Mouse (Mus musculus): Measurements from ENCODE around the gene Slc7a6.

Gene Slc7a6

DNA sequence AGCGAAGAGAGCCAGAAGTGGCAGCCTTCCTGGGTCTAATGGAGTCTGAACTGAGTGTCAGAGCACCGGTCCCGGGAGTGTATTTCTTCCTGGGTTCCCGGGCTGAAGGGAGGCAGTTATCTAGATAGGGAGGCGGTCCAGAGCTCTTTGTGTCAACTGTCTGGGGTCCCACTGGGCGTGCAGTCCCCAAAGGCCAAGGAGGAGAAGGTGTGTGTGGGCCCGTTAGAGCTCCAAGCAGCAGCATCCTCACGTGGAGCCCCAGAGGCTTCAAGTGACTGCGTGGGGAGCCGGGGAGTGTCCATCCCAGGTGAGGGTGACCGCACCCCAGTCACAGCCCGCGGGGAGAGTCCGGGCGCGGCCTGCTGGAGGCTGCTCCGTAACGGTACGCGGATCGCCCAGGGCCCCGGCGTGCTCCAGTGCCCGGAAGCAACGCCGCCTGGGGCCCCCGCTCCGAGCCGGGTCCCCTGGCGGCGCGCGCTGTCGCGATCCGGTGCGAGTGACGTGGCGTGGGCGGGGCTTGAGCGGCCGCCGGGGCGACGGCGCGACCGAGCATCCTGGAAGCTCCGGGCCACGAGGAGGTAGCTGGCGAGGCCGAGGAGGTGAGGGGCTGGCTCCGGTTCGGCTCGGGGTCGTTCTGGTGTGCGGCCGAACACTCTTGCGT lies at the start of gene Slc7a6:
Slc7a6 (plus strand) TSS at position 502 of the 661 bp plus-strand sequence.
- DNase-seq, result peak; percentile 50 to 68

DNA sequence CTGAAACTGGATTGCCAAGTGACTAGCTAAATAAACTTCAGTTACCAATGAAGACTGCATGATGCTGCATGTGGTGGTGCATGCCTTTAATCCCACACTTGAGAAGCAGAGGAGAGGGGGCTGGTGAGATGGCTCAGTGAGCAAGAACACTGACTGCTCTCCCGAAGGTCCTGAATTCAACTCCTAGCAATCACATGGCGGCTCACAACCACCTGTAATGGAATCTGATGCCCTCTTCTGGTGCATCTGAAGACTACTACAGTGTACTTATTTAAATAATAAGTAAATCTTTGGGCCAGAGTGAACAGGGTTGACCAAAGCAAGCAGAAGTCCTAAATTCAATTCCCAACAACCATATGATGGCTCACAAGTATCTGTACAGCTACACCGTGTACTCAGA lies 45.2 kb upstream of the Slc7a6 start:
- no peak for DNase-seq

DNA sequence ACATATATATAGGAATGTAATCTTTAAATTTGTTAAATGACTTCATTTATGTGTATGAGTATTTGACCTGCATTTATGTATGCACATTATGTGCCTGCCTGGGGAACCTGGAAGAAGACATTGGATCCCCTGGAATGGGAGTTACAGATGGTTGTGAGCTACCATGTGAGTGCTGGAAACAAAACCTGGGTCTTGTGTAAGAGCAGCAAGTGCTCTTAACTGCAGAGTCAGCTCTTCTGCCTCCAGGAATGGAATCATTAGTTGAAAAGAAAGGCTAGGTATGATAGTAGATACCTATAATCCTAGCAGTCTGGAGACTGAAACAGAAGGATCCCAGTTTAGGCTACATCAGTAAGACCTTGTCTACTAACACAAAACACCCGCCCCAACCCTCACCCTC lies 42.6 kb upstream of the Slc7a6 start:
- no peak for DNase-seq

DNA sequence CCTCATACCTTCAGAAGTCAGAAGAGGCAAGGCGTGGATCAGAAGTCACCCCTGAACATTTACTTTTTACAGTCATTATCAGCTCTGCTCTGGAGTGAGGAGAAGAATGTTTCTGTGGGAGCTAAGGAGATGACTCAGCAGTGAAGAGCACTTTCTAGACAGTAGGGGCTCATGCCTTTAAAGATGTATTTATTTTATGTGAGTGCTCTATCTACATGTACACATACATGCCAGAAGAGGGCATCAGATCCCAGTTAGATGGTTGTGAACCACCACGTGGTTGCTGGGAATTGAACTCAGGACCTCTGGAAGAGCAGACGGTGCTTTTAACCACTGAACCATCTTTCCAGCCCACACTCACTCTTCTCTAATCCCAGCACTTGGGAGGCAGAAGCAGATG lies 41.6 kb upstream of the Slc7a6 start:
- DNase-seq, result no peak

DNA sequence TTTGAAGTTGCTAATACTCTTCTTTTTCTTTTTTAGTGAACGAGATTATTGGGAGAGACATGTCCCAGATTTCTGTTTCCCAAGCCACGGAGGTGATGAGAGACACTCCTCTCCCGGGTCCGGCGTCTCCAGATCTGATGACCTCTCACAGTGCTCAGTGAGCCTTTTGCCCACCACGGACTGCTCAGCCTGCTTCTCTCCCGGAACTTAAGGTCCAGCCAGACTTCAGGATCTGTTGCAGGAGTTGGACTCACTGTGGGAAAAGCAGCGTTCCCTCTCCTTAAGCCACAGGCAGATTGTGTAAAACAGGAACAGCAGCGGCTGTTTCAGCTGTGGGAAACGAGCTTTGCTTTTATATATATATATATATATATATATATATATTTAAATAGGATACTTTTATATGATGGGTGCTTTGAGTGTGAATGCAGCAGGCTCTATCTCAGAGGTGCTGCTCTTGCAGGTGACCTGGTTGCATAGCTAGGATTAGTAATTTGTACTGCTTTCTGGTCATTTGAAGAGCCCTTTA lies 40.7 kb upstream of the Slc7a6 start:
- no peak for DNase-seq

DNA sequence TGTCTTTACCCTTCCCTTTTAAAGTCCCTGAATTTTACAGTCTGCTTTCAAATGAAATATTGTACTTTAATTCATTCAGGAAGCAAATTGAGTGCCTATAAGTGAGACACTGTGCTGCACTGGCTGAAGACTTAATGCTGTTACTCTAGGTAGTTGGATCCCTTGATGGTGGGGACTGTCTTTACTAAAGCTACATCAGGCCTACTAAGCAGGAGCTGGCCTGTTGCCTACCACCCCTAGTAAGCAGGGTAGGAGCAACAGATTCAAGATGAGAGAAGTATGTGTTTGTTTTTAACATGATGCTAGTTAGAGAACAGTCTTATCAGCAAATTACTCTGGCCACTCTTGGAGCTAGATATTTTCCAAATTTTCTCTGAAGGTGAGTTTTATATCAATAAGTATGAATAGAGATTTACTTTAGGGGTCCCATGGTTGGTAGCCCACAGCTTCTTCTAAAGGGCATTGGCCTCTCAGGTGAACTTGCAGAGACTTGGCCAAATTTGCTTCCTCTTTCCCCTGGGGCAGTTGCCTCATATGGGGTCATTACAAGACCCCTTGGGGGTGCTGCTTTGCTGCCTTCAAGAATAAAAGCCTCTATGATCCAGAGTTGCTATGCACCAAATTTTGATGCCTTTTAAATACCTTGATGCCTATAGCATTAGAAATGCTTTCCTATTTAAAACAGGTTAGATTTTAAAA lies 39.3 kb upstream of the Slc7a6 start:
- no peak for DNase-seq

DNA sequence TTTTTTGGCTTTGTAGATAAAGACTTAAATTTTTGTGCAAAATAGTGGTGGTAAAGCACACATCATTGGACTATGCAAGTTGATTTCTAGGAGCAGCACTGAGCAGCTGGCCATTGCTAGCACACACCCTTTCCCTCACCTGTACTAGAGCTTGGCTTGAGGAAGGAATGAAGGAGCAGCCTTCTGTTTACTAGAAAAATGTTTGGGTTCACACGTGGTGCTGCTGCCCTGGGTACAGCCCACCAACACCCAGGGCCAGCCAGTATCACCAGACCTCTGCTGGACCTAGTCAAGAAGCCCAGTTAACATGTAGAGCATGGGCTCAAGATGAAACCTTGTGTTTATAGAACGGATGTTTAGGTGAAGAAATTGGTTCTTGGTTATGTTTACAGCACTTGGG lies 38.7 kb upstream of the Slc7a6 start:
- no peak for DNase-seq

DNA sequence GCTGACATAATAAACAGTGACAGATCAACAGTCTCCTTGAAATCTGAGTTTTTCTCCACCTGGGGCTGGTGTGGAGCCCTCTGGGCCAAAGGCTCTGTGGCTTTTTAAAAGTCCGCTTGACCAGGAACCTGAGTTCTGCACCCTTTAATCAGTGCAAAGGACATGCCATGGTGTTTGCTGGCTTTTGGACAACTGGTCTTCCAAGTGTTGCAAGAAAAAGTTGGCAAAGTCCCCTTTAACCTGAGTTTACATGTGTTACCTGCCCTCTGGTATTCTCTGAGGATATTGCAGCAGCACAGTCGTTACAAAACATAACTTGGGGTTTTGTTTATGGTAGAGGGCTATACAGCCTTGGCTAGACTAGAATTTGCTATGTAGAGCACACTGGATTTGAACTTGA lies 38.2 kb upstream of the Slc7a6 start:
- DNase-seq, result peak in 1 of 2 experiments; percentile 40

DNA sequence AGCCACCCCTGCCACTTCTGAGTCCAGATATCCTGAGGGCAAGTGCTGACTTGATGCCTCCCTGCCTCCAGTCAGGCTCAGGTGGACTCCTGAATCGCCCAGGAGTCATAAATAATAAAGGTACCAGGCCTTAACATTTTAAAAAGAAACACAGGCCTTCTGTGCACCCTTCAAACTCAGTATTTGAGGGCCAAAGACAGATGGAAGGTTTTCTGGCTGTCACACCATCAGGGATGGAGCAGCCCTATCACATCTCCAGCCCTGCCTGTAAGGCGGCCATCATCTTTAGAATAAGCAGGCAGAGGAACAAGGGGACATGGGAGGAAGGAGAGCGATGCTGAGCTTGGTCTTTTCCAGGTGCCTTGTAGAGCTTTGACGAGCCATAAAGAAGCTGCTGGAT lies 37.6 kb upstream of the Slc7a6 start:
- no peak for DNase-seq

DNA sequence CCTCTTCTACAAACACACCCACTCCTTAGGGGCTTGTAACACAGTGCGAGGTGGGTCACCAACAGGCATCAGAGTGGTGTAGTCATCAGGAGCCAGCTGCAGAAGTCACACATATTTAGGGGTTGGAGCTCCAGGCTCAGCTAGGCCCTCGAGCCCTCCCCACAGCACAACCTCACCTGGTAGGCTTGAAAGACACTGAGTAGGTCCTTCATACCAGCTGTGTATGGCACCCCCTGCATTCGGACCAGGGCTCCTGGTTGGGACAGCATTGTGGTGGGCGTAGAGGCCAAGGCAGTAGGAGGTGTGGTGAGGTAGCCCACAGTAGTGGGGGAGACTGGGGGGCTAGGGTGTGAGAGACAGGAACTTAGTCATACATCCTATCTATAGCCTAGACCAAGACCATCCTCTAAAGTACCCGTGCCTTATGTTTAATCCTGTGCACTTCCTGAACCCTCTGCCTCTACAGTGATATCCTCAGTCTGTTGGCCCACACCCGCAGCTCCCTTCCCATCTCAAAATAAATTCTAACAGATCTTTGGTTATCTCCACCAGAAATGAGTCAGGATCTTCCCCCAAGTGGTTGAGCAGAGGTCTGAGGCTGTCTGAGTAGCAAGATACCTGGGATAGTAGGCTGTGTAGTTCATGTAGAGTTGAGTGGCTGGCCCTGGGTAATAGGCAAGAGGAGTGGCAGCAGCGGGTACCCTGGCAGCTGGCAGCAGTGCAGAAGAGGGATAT lies 37.0 kb upstream of the Slc7a6 start:
- no peak for DNase-seq

DNA sequence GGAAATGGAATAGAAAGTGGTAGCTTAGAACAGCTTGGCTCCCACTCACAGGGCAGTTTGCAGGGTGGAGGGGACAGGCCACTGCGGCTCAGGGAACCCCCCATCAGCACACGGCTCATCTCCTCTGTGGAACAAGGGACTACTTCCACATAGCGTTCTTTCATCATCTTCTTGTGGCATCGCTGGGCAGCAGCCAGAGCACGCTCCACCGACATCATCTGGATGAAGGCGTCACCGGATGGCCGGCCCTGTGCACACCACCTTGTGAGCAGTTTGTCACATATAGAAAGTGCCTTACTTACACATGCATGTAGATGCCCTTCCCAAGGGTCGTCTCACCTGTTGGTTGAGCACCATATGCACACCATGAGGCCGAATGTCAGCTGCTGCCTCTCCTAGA lies 36.3 kb upstream of the Slc7a6 start:
- DNase-seq, result no peak

DNA sequence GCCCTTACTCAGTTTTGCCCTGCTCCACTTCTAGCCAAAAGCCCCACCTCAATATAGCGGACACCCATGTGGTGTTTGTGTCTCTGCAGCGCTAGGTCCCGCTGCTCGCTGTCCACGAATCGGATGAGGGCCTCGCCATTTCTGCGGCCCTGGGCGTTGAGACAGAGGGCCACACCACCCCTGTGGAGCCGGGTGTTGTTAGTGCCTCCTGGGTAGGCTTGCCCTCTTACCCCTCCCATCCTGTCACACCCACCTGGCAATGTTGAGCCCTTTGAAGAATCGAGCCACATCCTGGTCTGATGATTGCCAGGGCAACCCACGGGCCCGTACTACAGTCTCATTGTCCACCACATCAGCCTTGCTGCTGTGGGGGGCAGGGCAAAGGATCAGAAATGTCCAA lies 35.1 kb upstream of the Slc7a6 start:
- no peak for DNase-seq

DNA sequence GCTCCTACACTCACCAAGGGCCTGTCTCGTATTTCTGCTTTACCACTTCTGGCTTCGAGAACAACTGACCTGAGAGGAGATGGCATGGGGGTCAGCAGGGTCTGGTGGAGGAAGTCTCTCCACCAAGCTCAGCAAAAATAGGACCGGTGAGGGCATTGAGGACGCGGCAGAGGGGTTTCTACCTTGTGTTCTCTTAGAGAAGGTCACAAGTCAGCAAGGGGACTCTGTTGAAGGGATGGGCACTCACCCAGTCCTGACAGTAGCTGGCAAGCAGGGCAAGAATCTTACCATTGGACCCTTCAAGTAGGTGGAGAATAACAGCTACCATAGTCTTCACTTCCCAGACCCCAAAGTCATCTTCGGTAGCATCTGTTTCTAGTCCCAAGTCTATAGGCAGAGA lies 34.7 kb upstream of the Slc7a6 start:
- DNase-seq, result no peak

DNA sequence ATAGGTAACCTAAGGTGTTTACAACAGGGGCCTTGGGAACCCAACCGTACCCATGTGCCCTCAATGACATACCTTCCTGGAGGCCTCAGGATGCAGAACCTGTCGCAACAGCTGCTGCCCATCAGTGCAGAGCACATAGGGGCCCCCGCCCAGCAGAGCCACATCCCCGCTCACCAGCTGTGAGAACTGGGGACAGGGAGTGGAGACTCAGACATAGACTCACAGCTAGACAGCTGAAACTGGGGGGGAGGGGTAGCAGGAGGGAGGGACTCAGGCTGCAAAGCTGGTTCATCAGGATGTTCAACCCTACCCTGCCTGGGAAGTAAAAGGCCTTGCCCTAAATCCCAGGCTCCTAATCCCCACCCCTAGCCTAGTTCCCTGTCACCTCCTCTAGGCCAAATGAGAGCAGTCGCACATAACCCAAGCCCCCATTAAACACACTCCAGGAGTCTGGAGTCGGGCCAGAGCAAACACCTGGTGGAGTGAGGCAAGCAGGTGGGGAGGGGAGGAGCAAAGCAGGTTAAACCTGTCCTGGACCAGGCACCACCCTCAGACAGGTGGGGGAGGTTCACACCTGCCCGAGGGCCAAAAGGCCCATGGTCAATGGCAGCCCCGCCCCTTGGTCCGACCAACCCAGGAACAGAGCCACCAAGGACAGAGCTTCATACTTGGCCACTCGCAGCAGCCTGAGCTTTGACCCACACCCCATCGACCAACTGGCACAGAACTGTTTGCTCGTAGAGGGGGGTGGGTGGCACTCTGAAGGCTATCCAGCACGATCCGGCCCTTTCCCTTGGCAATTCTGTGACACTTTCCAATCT lies 33.7 kb upstream of the Slc7a6 start:
- DNase-seq, result peak; percentile 96 to 98

DNA sequence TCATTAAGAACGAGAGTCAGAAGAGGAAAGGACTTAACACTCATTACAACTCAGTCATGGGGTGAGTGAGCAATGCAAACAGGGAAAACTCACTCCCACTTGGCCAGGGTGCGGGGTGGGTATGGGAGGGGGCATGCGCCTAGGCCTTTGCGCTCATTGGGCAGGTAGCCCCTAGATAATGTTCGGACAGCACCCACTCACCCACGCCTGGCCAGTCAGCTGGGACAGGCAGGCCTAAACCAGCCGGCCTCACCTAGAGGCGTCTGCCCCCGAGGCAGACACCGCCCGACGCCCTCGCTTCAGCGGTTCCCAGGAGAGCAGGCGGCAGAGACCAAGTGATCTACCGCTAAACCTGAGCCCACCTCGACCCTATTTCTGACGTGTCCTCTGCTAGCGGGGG lies 33.0 kb upstream of the Slc7a6 start:
- DNase-seq, result peak in 1 of 2 experiments; percentile 51

DNA sequence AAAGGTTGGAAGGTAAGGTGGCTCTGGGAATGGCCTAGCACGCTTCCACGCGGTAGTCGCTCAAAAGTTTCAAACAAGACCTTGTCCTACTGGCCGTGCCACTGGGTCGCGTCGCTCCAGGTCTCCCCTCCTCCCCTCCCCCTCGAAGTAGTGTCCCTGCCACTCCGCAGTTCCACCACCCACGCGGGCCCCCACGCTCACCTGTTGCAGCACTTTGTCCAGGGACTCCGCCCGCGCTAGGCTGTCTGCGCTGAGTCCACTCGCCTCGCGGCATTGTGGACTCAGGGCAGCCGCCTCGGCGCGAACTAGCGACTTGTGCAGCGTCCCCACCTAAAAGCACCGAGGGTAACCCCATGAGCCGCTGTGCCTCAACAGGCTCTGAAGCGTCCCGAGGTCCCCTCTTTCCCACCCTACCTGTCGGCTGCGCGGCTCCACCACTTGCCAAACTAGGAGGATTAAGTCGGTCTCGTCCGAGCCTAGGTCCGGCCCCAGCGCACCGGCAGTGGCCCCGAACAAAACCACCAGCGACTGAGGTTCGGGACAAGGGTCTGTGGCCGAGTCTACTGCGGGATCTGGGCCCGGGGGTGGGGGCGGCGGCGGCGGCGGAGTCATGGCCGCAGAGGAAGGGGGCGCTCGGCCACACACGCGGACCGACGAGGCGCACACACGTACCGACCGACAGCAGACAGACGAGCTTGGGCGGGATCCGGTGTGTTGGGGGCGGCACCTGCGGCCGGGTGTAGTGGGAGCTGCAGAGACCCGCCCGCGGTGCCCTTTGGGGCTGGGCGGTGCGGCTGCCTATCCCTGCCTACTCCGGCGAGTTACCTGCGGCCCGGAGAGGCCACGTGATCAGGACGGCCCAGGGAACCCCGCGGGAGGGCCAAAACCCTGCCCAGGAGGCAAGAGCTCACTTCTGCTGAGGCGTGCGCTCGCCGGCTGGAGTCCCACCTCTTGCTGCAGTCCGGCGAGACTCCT lies 32.2 kb upstream of the Slc7a6 start, which contains the start of gene Esrp2:
Esrp2 (minus strand) TSS at position 819 of the 975 bp plus-strand sequence.
- DNase-seq, result peak; percentile 93 to 96

DNA sequence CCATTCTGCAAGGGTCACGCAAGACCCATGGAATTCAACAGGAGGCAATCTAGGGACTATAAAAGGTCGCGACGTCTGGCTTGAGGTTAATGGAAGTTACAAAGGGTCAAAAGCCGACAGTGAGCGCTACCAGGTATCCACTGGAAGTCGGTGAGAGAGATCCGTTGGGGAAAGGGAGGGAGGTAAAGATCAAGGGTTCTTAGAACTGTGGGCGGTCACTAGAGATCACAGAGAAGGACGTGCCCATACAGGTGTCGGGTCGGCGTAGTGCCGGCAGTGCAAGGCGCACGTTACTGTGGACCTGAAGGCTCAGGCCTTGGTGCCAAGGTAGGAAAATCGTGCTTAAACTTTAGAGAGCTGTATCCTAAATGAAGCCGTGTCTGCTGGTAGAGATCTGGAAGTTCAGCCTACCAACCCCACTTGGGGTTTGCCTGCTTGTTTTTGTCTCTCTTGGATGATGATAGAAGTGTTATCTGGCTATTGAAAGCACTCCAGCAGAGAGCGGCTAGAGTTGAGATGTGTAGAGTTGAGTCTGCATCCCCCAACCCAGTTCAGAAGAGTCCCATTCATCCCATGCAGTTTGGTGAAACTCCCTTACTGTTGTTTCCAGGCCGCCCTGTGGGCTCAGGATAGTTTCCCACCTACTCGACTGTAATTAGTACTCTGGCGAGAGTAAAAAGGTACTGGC lies 31.3 kb upstream of the Slc7a6 start:
- no peak for DNase-seq

DNA sequence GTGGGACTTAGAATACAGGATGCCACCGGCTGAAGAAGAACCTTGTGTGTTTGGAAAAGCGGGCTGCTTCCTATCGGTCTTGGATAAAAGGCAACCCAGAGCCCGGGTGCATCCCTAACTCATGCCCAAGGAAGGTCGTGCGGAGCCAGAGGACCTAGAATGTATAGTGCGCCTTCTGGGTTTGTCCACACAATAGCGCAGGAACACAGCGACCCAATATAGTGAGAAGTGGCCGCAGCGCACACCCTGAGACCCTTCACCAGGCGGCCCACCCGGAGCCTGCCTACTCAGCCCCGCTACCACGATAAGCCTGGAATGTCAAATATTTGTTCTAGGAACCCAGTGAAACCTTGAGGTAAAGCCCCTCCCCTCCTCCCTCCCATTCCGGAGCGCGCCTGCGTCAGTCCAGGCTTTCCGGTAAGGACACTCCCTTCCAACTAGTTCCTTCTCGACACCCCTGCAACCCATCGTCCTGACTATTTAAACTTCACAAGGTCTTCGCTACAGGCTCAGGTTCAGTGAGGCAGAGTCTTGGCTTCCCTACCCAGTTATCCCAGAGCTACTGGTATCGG lies 30.7 kb upstream of the Slc7a6 start:
- DNase-seq, result peak; percentile 80 to 84

DNA sequence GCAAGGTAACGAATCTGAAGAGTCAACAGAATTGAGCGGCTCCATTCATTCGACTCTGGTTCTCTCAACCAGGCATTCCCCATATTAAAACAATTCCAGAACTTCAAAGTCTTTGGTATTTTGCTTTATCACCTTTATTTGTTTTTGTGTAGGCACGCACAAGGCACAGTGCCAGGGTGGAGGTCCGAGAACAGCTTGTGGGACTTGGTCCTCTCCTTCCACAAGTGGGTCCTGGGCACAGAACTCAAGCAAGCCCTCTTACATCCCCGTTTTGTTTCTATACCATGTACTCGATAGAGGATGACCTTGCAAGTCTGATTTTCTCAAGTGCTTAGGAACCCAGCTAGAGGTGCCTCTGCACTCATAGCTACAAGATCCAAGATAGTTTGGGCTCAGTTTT lies 30.0 kb upstream of the Slc7a6 start:
- no peak for DNase-seq

DNA sequence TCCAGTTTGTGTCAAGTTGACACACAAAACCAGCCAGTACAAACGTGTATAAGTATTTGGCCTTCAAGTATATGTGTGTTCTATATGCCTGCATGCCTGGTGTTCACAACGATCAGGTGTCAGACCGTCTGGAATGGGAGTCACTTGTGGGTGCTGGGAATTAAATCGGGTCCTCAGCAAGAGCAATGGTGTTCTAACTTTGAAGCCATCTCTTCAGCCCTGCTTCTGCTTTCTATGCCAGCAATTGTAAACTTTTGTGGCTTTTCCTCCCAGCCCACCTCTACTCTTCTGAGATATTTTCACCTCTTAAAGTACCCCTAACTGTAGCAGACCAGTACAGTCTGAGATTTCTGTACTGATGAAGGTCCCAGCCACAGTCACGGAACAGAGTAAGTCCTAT lies 28.5 kb upstream of the Slc7a6 start:
- no peak for DNase-seq

DNA sequence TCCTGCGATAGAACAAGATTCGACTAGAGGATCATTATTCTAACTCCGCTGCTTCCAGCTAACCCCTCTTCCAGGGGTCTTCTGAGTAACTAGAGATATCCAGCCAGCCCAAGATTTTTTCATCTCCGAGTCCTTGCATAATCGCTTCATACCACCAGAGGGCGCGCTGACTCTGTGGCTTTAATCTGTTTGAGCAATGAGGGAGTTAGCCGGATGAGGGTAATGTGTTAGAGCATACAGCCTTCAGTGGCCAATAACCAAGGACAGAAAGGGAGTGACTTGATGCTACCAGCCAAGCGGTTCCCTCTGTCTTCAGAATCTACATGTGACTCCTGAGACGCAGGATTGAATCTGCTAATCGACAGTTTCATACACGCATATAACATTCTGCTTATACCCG lies 27.9 kb upstream of the Slc7a6 start:
- peak; percentile 73 to 87 for DNase-seq
